Mouse (Mus musculus) layer of hippocampus, adult 9-11 months (tissue): ENCODE data around the gene Fezf1.

Experiments
- DNase-seq: peaks from one replicate; pipeline ENCODE4 v3.0.0; 2022

Fezf1 gene

GRCm38 (mm10) chr6:23246790-23247511 lies 1.2 kb downstream of the Fezf1 start:
- DNase-seq: no peak

DNA sequence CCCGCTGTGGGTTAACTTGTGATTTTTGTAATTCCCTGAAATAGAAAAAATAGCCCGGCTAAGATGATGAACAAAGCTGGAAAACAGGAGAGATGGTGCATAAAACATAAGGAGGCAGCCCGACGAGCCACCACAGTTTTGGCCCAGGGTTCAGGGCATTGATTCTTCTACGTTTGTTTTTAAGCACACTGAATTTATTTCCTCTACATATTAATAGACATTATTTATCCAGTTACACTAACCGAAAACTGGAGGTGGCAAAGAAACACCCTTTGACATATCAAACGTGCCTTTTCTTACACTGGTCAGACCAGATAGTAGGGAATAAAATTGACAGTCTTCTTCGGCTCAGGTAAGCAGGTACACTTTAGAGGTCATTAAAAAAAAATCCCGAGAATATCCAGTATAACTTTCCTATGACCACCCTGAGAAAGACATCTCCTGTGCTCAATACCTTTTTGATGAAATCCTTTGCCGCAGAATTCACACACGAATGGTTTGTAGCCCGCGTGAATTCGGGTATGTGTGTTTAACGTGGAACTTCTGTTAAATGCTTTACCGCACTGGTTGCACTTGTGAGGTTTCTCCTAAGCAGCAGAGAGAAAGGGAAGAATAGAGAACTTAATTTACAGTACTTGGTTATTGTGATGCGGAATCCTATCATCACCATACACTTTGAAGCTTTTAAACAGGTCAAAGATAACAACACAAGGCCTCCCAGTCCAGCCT lies 1.9 kb downstream of the Fezf1 start:
- no peak for DNase-seq

DNA sequence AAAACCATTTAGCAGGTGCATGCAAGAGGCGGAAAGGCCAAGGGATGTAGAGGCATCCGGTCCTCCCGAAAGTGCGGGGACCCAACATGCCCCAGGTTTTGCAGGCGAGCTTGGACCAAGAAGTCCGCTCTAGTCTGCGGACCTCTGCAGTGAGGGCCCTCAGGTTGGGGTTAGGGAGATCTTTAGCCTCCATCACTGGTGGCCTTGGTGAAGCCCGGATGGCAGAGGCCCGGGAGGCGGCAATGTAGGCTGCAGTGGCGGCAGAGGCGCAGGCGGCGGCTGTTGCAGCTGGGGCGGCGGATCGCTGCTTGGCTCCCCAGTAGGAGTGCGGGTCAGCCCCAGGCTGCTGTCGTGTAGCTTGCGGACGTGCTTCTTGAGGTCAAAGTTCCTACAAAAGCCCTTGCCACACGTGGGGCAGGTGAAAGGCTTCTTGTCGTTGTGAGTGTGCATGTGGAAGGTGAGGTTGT lies 2.6 kb downstream of the Fezf1 start:
- DNase-seq: no peak

DNA sequence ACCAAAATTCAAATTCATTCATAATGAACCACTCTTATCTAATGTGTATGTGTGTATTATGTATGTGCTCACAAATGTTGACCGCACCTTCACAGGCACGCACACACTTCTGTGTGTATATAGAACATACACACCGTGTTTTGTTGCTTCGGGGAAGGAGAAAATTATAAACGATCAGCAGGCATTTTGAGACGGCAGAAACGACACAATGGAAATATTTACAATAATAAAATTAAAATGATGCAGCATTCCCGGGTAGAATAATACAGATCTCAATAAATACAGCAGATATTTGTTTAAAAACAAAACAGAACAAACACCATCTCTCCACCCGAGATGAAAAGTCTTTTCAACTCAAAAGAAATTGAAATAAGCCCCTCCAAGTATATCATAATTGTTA lies 3.0 kb downstream of the Fezf1 start:
- DNase-seq: no peak

DNA sequence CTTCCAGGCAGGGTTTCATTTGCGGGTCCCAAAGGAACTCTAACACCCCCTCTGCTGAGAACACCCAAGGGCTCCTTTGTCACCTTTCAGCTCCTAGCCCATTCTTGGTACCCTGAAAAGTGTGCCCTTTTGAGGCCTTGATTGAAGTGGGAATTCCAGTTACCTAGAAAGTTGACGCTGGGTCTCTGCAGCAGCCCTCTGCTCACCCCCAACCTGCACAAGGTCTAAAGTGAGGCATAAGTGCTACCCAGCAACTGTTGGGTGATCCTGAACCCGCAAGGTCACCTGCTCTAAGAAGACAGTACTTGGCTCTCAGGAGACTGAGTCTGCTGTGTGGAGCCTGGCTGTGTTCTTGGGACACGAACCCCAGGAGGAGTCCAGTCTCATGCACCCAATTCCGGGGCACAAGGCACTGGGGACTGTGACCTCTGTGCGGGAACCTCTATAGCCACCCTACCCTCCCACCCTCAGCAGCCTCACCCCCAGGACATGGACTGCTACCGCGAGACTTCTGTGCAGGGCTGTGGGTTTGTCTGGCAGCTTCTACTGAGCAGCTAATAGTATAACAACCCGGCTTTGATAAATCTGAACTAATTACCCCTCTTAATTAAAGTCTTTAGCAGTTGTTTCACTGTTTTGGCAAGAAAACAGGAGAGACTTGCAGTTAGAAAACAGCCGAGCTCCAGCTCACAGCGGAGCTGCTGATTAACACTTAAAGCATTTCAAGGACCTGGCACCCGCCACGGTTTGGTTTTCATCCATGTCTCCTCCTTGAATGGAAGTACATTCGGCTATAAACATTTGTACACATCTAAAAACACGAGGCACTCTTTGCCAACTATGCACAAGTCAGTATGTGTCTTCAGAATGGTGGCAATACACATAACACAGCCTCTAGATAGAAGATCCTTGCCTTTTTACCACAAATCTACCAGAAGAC lies 4.1 kb downstream of the Fezf1 start:
- no peak for DNase-seq

- DNase-seq: no peak
These were observed 36.7 kb downstream of the Fezf1 start for GRCm38 (mm10) chr6:23211499-23211898.

- no peak for DNase-seq
These were observed 40.4 kb downstream of the Fezf1 start for GRCm38 (mm10) chr6:23207791-23208190.

GRCm38 (mm10) chr6:23202630-23203029 lies 45.5 kb downstream of the Fezf1 start:
- DNase-seq: peak; percentile 3
